Mouse (Mus musculus): ENCODE measurements at regions not wholly inside any gene's neighbourhood (a gene's known extent, or its start where the extent isn't known, plus 50 kb on each side); places are given as distances from the start of the nearest gene placed in this dataset.
A peak's percentile ranks its signal among the peaks of the same experiment; 100 is the strongest.

DNA sequence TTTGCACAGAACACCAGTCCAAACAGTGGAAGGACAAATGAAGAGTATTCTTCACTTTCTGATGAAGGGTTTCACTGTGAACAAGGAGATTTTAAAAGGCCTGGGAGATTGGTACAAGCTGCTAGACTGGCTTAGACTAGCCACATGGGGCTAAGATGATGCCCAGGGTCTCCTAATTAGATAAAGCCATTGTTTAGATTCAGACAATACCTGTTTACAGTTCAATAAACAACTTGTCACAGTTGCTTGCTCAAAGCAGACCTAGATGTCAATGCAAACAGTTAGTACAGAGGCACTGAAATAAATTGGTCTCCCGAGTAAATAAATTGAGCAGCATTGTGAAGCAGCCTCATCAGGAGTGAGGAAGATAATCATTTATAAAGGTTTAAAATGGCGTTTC, 359.6 kb downstream of the Rwdd3 start:
- H3K79me2 ChIP-seq (replicated peaks; ENCODE audit: control insufficient read depth, insufficient read depth, low read length), result no peaks in the 10 kb centered on the region
- no peak for TF ChIP-seq POLR2A (IDR thresholded peaks at IDR 0.05; ENCODE audit: insufficient read depth, low read depth, low read length)
- no peaks in the 10 kb centered on the region for H3K4me1 ChIP-seq (ENCODE audit: control insufficient read depth, insufficient read depth, low read length)
- no peak overlapping the region for H3K4me3 ChIP-seq
- no peaks in the 10 kb centered on the region for H3K36me3 ChIP-seq (ENCODE audit: control insufficient read depth, insufficient read depth, low read length)
- no peak overlapping the region for H3K27ac ChIP-seq
- H3K27me3 ChIP-seq (ENCODE audit: control insufficient read depth, insufficient read depth, low read length), result no peaks in the 10 kb centered on the region
- DNase-seq, result no peak
- 71% methylated on average over 2 of the region's 2 CpGs for WGBS
- no peak overlapping the region for H3K9ac ChIP-seq (ENCODE audit: low read depth, low read length)
- intact Hi-C loops (cut with DNase I), result no loop called here

DNA sequence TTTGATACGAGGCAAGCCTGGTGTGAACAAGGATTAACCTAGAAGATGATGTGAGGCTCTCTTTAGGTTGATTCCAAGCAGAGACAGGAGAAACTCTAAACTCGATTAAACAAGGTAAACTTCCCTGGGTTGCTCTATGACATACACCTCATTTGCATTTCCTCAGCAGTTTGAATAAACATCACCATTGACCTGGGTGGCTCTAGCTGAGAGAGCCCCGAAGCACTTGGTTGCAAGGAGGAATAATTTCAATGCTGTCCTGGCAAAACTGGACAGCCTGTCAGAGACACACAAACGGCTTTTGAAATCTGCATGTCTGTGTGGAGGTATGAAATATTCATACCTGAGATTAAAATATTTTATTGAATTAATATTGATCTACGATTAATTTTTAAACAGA, 361.0 kb downstream of the Rwdd3 start:
- WGBS, result 61% methylated on average over 5 of the region's 5 CpGs

DNA sequence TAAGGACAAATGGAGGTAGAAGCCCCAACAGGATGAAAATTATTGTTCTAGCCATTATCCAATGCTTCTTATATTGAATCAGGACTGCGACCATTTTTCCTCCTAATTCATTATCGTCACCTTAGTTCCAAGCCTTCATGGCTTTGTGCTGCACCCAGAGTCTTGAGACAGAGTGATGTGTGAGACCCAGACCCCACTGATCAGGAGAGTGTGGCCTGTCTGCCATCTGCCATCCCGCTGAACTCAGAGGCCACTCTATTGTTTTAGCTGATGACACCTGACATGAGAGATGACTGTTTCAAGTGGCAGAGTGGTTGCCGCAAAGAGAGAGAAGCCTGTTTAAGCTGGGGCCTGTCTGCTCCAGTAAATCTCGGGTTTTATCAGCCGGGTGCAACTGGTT, 361.4 kb downstream of the Rwdd3 start:
- no peaks in the 10 kb centered on the region for H3K4me1 ChIP-seq (ENCODE audit: control insufficient read depth, insufficient read depth, low read length)
- WGBS, result 53% methylated on average over 6 of the region's 6 CpGs
- no peaks in the 10 kb centered on the region for H3K79me2 ChIP-seq (replicated peaks; ENCODE audit: control insufficient read depth, insufficient read depth, low read length)
- H3K27ac ChIP-seq, result no peak overlapping the region
- TF ChIP-seq EP300 (IDR thresholded peaks at IDR 0.05; ENCODE audit: insufficient read depth, low read depth, low read length) (no peak), POLR2A (IDR thresholded peaks at IDR 0.05; ENCODE audit: insufficient read depth, low read depth, low read length) (no peak), CTCF (IDR thresholded peaks at IDR 0.05) (no peak)
- H3K4me3 ChIP-seq, result no peak overlapping the region
- H3K36me3 ChIP-seq (ENCODE audit: control insufficient read depth, insufficient read depth, low read length), result no peaks in the 10 kb centered on the region
- no peak for DNase-seq
- intact Hi-C loops (cut with DNase I), result no loop called here
- no peaks in the 10 kb centered on the region for H3K27me3 ChIP-seq (ENCODE audit: control insufficient read depth, insufficient read depth, low read length)
- no peak overlapping the region for H3K9ac ChIP-seq (ENCODE audit: low read depth, low read length)

More for the DNA sequence above, 361.0 kb downstream of the Rwdd3 start:
- Histone ChIP-seq H3K4me1 (ENCODE audit: control insufficient read depth, insufficient read depth, low read length) (no peaks in the 10 kb centered on the region), H3K4me3 (no peak overlapping the region), H3K36me3 (ENCODE audit: control insufficient read depth, insufficient read depth, low read length) (no peaks in the 10 kb centered on the region), H3K27me3 (ENCODE audit: control insufficient read depth, insufficient read depth, low read length) (no peaks in the 10 kb centered on the region), H3K79me2 (replicated peaks; ENCODE audit: control insufficient read depth, insufficient read depth, low read length) (no peaks in the 10 kb centered on the region), H3K9ac (ENCODE audit: low read depth, low read length) (no peak overlapping the region), H3K27ac (no peak overlapping the region)
- DNase-seq, result no peak
- intact Hi-C loops (cut with DNase I), result no loop called here
- TF ChIP-seq CTCF (IDR thresholded peaks at IDR 0.05), result no peak
- TF ChIP-seq EP300 (IDR thresholded peaks at IDR 0.05; ENCODE audit: insufficient read depth, low read depth, low read length), result no peak
- no peak for TF ChIP-seq POLR2A (IDR thresholded peaks at IDR 0.05; ENCODE audit: insufficient read depth, low read depth, low read length)

DNA sequence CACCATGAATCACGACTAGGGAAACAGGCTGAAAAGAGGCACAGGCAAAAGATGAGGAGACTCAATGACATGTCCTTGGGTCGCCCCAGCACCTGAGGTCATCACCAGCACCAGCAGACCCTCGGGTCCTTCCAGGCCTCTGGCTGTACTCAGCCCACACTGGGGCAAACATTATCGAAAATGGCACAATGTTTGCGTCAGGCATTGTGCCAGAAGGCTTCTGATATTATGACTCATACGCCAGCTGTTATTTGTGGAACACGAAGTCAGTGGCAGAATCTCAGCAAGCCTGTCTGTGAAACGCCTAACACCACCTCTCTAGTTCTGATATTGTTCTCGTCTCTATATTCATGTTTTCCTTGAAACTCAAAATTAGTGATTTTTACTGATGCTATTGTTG, 384.8 kb downstream of the Rwdd3 start:
- Histone ChIP-seq H3K4me3 (no peak overlapping the region), H3K79me2 (replicated peaks; ENCODE audit: control insufficient read depth, insufficient read depth, low read length) (no peaks in the 10 kb centered on the region), H3K9ac (ENCODE audit: low read depth, low read length) (no peak overlapping the region), H3K4me1 (ENCODE audit: control insufficient read depth, insufficient read depth, low read length) (no peaks in the 10 kb centered on the region), H3K27me3 (ENCODE audit: control insufficient read depth, insufficient read depth, low read length) (no peaks in the 10 kb centered on the region), H3K36me3 (ENCODE audit: control insufficient read depth, insufficient read depth, low read length) (no peaks in the 10 kb centered on the region), H3K27ac (no peak overlapping the region)
- intact Hi-C loops (cut with DNase I), result no loop called here
- 37% methylated on average over 9 of the region's 9 CpGs for WGBS
- TF ChIP-seq POLR2A (IDR thresholded peaks at IDR 0.05; ENCODE audit: insufficient read depth, low read depth, low read length) (no peak), EP300 (IDR thresholded peaks at IDR 0.05; ENCODE audit: insufficient read depth, low read depth, low read length) (no peak), CTCF (IDR thresholded peaks at IDR 0.05) (no peak)
- peak; percentile 38 to 51 for DNase-seq

DNA sequence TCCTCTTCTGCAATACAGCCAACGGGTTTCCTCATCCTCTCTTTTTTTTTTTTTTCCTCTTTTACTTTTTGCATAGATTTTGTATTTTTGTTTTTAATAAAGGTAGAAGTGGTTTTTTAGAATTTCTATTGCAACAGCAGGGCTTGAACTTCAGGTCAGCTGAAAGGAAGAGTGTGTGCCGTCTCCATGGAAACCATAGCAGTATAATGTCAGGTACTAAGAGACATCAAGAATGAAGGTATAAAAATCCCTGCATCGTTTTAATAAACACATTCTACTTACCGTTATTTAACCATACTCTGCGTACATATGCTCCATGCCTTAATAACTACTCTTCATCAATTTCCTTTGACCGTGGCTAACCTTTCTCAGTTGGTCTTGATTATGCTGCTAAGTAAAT, 390.0 kb downstream of the Rwdd3 start:
- DNase-seq, result no peak
- TF ChIP-seq EP300 (IDR thresholded peaks at IDR 0.05; ENCODE audit: insufficient read depth, low read depth, low read length) (no peak), POLR2A (IDR thresholded peaks at IDR 0.05; ENCODE audit: insufficient read depth, low read depth, low read length) (no peak), CTCF (IDR thresholded peaks at IDR 0.05) (no peak)
- WGBS, result 82% methylated on average over 6 of the region's 6 CpGs
- Histone ChIP-seq H3K79me2 (replicated peaks; ENCODE audit: control insufficient read depth, insufficient read depth, low read length) (no peaks in the 10 kb centered on the region), H3K4me1 (ENCODE audit: control insufficient read depth, insufficient read depth, low read length) (no peaks in the 10 kb centered on the region), H3K4me3 (no peak overlapping the region), H3K27ac (no peak overlapping the region), H3K36me3 (ENCODE audit: control insufficient read depth, insufficient read depth, low read length) (no peaks in the 10 kb centered on the region), H3K9ac (ENCODE audit: low read depth, low read length) (no peak overlapping the region), H3K27me3 (ENCODE audit: control insufficient read depth, insufficient read depth, low read length) (no peaks in the 10 kb centered on the region)
- intact Hi-C loops (cut with DNase I), result no loop called here

DNA sequence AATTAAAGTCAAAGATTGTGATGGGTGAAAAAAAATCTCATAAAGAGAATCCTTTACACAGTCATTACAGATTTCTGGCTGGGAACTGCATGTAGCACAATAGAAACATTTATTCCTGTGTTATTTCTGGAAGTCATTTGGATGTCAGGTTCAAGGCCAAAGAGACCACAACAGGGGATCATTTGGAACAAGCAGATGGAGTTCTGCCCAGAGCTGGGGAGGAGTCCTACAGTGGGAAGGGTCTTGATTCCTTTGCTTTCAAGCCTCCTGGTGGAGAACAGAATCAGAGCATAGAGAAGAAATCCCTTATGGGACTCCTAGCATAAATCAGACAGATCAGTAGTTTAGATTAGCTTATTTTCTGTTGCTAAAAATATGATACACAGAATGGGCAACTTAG, 392.4 kb downstream of the Rwdd3 start:
- no peak overlapping the region for H3K9ac ChIP-seq (ENCODE audit: low read depth, low read length)
- intact Hi-C loops (cut with DNase I), result no loop called here
- no peaks in the 10 kb centered on the region for H3K27me3 ChIP-seq (ENCODE audit: control insufficient read depth, insufficient read depth, low read length)
- DNase-seq, result no peak
- no peak overlapping the region for H3K27ac ChIP-seq
- H3K36me3 ChIP-seq (ENCODE audit: control insufficient read depth, insufficient read depth, low read length), result no peaks in the 10 kb centered on the region
- no peaks in the 10 kb centered on the region for H3K4me1 ChIP-seq (ENCODE audit: control insufficient read depth, insufficient read depth, low read length)
- TF ChIP-seq CTCF (IDR thresholded peaks at IDR 0.05) (no peak), EP300 (IDR thresholded peaks at IDR 0.05; ENCODE audit: insufficient read depth, low read depth, low read length) (no peak), POLR2A (IDR thresholded peaks at IDR 0.05; ENCODE audit: insufficient read depth, low read depth, low read length) (no peak)
- no peaks in the 10 kb centered on the region for H3K79me2 ChIP-seq (replicated peaks; ENCODE audit: control insufficient read depth, insufficient read depth, low read length)
- no peak overlapping the region for H3K4me3 ChIP-seq
